Mouse (Mus musculus) left cerebral cortex, adult 11 months (tissue): ENCODE results near the gene Zfp846.
A peak's percentile ranks its signal among the peaks of the same experiment; 100 is the strongest.

Experiments
- DNase-seq: peaks from one replicate; pipeline ENCODE4 v3.0.0; 2022; ENCODE audit warnings: low spot score

Zfp846 gene

DNA sequence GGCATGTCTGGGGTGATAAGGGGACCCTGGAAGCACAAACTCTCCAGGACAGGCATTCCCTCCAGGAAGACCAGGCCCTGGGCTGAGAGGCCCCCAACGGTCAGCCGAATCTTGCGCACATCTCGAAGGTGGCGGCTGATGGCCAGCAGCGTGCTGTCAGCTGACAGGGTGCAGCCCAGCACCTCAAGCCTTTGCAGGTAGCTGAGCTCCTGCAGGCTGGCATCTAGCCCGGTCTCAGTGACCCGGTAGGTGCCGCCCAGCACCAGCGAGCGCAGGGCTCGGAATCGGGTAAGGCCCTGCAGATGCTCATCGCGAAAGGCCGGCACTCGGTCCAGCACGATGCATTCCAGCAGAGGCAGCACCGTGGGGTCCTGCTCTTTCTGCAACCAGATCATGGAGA lies 57.5 kb downstream of the Zfp846 start:
- no peak for DNase-seq

DNA sequence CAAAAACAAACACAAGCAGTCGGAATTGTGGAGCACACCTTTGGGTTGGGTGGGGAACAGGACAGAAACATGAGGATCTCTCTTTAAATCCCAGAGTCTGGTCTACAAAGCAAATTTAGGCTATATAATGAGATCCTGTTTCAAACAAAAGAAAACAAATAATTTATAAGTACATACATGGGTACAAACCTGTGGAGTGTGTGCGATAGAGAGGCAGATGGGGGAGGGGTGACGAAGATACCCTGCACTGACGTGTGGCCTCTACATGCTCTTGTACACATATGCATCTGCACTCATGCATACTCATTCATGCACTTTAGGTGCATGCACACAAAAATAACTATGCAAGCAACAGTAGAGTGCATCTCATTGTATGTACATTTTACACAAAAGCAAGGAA lies 58.4 kb downstream of the Zfp846 start:
- no peak for DNase-seq

DNA sequence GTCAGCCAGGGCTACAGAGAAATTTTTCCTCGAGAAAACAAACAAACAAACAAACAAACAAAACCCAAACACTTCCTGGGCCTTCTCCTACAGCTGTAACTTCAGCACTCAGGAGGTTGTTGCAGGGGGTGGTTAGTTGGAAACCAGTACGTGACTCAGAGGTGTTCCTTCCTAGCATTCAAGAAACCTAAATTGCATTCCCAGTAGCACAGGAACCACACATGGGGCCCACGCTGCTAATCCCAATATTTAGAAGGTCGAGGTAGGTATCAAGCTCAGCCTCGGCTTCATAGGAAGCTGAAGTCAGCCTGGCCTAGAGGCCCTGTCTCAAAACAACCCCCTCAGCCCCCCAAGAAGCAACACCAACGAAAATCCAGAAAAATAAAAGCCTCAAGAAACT lies 60.4 kb downstream of the Zfp846 start:
- DNase-seq, result no peak

DNA sequence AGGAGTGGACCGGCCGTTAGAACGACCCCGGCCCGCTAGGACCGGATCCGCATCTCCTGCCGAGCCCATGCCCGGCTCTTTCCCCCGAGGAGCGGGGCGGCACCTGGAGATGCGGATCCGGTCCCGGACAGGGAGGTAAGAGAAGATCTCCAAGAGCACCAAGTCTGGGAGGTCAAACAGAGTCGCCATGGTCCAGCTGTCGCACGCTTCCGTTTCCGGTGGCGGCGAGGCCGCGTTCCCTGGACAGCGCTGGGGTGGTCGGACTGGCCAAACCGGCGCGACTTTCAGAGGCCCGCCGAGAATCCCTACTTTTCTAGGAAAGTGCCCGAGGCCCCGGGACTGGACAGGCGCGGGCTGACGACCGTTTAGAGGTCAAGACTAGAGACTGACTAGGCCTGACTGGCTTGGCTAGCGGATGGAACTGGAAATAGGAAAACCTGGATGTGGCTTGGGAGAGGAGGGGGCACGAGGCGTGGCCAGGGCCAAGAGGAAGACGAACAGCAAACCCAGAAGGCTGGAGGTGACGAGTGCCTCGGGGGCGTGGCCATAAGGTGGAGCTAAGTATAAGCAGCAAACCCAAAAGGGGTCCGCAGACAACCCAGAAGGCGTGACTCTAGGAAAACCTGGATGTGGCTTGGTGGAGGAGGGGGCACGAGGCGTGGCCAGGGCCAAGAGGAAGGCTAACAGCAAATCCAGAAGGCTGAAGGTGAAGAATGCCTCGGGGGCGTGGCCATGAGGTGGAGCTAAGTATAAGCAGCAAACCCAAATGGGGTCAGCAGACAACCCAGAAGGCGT lies 61.2 kb downstream of the Zfp846 start, which contains the start of gene Ubl5:
Ubl5 (plus strand) TSS at position 778 of the 795 bp plus-strand sequence.
- DNase-seq, result no peak

DNA sequence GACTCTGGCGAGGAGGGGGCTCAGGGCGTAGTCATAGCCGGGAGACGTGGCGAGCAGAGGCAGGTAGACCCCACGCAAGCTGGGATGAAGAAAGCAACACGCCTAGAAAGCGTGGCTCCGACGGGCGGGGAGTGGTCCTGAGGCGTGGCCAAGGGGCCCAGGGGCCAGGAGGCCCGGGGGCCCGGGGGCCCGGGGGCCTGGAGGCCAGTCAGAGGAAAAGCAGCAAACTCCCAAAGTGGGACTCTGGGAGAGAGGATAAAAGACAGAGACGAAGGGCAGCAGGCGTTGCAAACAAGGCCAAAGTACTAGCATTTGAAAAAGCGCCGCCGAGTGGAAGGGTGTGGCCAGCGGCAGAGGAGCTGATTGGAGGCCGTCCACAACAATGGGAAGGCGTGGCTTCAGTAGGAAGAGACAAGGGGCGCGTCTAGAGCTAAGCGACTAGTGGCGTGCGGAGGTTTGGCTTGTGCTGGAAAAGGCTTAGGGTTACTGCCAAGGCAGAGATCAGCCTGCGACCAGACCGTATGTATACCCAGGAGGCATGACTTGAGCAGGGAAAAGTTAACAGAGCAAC lies 61.9 kb downstream of the Zfp846 start:
- no peak for DNase-seq

DNA sequence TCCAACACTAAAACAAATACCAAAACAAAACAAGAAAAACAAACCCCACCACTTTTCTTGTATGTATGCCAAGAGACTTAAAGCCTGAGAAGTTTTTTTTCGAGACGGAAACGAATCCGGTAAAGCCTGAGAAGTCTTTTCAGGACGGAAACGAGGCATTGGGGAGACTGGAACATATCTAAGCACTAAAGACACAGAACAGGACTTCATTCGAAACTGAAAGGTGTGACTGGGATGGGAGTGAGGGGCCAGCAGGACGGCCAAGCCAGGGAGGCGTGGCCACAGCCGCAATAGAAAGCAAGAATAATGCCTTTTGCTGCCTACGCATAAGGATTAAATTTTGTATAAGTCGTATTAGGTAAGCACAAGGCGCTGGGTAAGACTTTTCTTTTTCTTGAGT lies 62.7 kb downstream of the Zfp846 start:
- no peak for DNase-seq

DNA sequence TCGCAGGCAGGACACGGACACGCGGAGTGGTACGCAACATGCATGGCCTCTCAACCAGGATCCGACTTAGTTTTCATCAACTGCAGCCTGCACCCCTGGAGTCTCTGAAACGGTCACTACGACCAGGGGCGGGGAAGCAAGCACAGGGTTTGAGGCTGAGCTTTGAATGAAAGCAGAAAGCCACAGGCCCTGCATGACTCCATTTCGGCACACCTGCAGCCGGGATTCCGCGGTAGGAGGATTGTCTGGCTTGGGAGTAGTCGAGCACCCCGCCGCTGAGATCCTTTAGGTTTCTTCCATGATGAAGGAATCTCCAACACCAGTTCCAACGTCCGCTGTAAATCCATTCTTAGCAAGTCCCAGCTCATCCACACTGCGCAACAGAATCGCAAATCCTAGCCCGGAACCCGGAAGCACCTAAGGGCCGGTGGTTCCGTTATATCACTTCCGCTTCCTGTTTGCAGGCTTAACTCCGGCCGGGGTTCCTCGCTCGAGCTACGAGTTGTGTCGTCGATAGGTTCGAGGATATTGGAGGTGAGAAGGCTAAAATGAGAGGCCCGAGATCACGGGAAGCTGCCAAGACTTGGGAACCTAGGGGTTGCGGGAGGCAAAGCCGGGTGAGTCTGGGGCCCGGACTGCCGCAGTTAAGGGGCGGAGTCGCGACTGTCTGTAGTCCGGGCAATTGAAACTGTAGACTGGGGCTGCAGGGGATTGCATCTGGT lies 63.4 kb downstream of the Zfp846 start, which contains the start of gene Fbxl12:
Fbxl12 (minus strand) TSS at position 408 of the 722 bp plus-strand sequence.
- DNase-seq, result no peak

DNA sequence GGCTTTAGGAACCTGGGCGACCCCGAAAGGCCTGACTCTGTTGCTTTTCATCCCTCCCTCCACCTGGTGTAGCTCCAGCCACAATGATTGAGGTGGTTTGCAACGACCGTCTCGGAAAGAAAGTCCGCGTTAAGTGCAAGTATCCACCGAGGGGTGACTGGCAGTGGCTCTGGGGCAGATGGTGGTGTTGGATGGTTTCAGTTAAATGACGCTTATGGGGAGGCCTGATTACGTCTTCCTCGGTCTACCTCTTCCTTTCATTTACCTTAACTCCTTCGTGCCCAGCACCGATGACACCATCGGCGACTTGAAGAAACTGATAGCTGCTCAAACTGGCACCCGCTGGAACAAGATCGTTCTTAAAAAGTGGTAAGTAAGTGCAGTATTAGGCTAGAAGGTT lies 64.0 kb downstream of the Zfp846 start:
- DNase-seq, result no peak

DNA sequence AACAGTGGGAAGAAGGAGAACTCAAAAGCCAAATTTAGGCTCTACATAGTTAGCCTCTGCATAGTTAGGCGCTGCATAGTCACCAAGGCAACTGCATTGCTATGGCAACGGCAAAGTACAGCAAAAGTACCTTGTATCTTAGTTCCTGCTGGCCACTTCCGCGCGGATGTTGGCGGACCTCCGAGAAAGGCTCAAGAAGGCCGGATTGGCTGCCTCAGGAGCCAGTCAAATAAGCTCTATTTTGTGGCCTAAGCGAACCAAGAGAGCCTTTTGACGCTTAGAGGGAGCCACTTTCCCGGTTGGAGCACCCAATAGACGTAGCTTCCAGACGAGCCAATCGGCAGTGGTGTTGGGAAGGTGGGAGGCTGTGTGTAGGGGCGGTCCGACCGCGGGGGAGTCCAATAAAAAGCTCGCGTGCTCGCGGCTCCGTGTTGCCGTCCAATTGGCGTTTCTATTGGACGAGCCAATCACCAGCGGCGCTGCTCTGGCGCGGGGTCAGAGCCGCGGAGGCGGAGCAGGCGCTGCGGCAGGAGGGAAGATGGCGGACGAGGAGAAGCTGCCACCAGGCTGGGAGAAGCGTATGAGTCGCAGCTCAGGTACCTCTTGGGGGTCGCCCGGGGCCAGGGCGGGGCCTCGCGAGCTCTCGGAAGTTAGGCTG lies 70.6 kb downstream of the Zfp846 start, which contains the start of gene Pin1:
Pin1 (plus strand) TSS at position 494 of the 658 bp plus-strand sequence.
- peak; percentile 98 for DNase-seq

DNA sequence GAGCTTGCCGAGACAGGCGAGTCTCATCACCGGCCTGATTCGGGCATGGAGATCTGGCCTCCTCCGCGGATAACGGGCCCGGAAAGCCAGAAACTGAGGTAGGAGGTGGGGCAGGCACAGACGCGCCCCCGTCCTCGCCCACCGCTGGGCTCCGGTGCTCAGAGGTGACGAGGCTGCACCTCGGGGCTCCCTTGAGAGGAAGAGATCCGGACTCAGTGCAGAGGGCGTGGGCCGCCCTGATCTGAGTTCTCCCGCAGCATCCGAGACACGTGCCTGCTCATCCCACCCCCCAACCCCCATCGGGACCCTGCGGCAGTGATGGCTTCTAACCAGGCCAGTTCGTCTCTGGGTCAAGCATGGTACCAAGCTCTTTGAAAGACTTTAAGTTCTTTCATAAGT lies 71.2 kb downstream of the Zfp846 start:
- no peak for DNase-seq

DNA sequence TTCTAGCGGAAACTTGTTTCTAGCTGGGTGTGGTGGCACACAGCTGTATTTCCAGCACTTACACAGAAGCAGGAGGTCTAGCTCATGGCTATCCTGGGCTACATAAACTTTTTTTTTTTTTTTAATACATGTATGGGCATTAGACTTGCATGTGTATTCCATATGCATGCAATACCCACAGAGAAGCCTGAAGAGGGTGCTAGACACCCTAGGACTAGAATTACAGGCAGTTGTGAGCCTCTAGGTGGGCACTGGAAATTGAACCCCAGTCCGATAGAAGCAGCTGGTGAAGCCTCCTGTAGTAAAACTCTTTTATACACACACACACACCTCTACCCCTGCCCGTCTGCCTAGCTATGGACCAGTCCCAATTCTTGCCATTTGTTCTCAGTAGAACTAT lies 72.8 kb downstream of the Zfp846 start:
- no peak for DNase-seq
